Mouse (Mus musculus): ENCODE data around the gene Tmem259. TPM values are rescaled to one million over a fixed set of nuclear protein-coding genes. Genes with fewer than 3 reads are reported as not detected.

The Tmem259 gene
- polyA plus RNA-seq, 1 experiment, result 262 TPM

DNA sequence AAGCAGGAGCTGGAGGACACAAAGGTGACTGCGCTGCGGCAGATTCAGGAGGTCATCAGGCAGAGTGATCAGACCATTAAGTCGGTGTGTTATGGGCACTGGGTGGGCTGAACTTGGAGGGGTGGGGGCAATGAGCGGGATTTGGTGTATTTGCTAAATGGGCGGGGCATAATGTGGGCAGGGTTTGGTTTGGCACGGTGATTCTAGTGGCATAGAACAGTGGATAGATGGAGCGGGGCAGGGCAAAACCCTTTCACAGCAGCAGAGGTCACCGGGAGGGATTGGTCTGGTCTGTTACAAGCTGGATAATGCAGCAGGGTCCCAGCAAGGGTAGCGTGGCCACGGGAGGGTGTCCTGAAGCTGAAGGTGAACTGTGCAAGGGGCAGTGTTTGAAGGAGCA is 41.3 kb upstream of the Tmem259 start:
- no peaks in the 10 kb centered on the region for H3K36me3 ChIP-seq (ENCODE audit: control insufficient read depth, insufficient read depth, low read length)

DNA sequence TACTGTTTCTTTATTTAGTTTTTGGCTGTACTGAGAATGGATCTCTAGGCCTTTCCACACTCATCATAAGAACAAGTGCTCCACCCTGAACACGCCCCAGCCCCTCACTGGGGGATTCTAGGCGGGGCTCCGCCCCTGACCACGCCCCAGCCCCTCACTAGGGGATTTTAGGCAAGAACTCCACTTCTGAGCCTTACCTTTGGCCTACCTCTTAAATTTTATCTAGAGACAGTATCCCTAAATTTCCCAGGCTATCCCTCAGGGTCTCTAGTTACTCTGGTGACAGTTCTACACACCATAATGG is 40.9 kb upstream of the Tmem259 start:
- no peak for DNase-seq
- H3K4me1 ChIP-seq (ENCODE audit: control insufficient read depth, insufficient read depth, low read length), result no peaks in the 10 kb centered on the region
- H3K4me3 ChIP-seq (ENCODE audit: insufficient read depth, low read depth, low read length), result no peak overlapping the region
- no peak overlapping the region for H3K27ac ChIP-seq (ENCODE audit: insufficient read depth, low read depth, low read length)
- H3K27me3 ChIP-seq (replicated peaks; ENCODE audit: control insufficient read depth, insufficient read depth, low read length), result no peaks in the 10 kb centered on the region
- H3K36me3 ChIP-seq (ENCODE audit: control insufficient read depth, insufficient read depth, low read length), result no peaks in the 10 kb centered on the region
- WGBS, result 79% methylated on average over 4 of the region's 4 CpGs
- no peak for TF ChIP-seq POLR2A (IDR thresholded peaks at IDR 0.05; ENCODE audit: low read depth, low read length)
- TF ChIP-seq CTCF (conservative IDR thresholded peaks at IDR 0.05; ENCODE audit: insufficient read depth, insufficient read length, low read depth, low read length), result no peak

More for the DNA sequence above, 41.3 kb upstream of the Tmem259 start:
- Histone ChIP-seq H3K27me3 (replicated peaks; ENCODE audit: control insufficient read depth, insufficient read depth, low read length) (no peaks in the 10 kb centered on the region), H3K4me1 (ENCODE audit: control insufficient read depth, insufficient read depth, low read length) (no peaks in the 10 kb centered on the region), H3K4me3 (ENCODE audit: insufficient read depth, low read depth, low read length) (no peak overlapping the region), H3K27ac (ENCODE audit: insufficient read depth, low read depth, low read length) (no peak overlapping the region)
- no peak for DNase-seq
- TF ChIP-seq CTCF (conservative IDR thresholded peaks at IDR 0.05; ENCODE audit: insufficient read depth, insufficient read length, low read depth, low read length) (no peak), POLR2A (IDR thresholded peaks at IDR 0.05; ENCODE audit: low read depth, low read length) (no peak)
- WGBS, result 81% methylated on average over 10 of the region's 10 CpGs

DNA sequence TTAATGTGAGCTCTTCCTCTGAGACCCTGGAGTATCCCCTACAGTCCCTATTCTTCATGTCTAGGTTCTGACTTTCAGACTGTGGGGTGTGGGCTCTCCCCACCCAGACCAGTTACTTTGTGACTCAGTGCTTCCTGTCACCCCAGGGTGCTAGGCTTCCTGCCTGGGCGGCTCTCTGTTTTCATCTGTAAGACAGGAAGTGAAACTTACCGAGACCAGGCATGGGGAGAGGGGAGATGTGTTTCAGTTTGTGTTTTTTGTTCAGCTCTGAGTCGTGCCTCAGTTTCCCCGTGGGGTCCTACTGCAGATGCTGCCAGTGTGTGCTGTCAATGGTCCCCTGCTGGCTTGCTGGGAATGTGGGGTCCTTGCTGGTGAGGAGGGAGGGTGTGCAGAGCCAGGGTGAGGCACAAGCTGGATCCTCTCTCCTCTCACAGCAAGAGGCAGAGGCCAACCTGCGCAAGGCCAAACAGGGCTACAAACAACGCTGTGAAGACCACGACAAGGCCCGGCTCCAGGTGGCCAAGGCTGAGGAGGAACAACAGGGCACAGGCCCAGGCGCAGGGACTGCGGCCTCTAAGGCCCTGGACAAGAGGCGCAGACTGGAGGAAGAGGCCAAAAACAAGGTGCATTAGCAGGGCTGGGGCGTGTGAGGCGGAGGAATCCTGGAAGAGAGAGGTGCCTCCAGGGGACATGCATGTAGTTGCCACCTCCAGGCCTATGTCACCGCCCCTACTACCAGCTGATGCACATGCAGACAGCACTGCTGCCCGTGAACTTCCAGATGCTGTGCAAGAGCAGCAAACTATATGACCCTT is 40.3 kb upstream of the Tmem259 start:
- H3K36me3 ChIP-seq (ENCODE audit: control insufficient read depth, insufficient read depth, low read length), result no peaks in the 10 kb centered on the region
- TF ChIP-seq CTCF (conservative IDR thresholded peaks at IDR 0.05; ENCODE audit: insufficient read depth, insufficient read length, low read depth, low read length), result no peak
- TF ChIP-seq POLR2A (IDR thresholded peaks at IDR 0.05; ENCODE audit: low read depth, low read length), result no peak
- no peak overlapping the region for H3K4me3 ChIP-seq (ENCODE audit: insufficient read depth, low read depth, low read length)
- peak; percentile 27 for DNase-seq
- no peaks in the 10 kb centered on the region for H3K4me1 ChIP-seq (ENCODE audit: control insufficient read depth, insufficient read depth, low read length)
- no peaks in the 10 kb centered on the region for H3K27me3 ChIP-seq (replicated peaks; ENCODE audit: control insufficient read depth, insufficient read depth, low read length)
- H3K27ac ChIP-seq (ENCODE audit: insufficient read depth, low read depth, low read length), result no peak overlapping the region
- 82% methylated on average over 15 of the region's 15 CpGs for WGBS

DNA sequence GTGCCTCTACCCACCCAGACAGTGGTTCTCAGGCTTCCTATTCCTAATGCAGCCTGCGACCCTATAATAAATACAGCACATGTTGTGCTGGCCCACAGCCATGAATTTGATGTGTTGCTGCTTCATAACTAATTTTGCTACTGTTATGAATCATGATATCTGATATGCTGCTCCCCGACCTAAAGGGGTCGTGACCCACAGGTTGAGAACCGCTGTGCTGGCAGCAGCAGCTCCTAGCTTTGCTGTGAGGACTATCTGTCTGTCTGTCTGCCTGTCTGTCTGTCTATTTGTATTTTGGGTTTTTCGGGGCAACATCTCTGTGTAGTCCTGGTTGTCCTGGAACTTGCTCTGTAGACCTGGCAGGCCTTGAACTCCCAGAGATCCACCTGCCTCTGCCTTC is 39.6 kb upstream of the Tmem259 start:
- Histone ChIP-seq H3K36me3 (ENCODE audit: control insufficient read depth, insufficient read depth, low read length) (no peaks in the 10 kb centered on the region), H3K4me1 (ENCODE audit: control insufficient read depth, insufficient read depth, low read length) (no peaks in the 10 kb centered on the region), H3K4me3 (ENCODE audit: insufficient read depth, low read depth, low read length) (no peak overlapping the region), H3K27ac (ENCODE audit: insufficient read depth, low read depth, low read length) (no peak overlapping the region), H3K27me3 (replicated peaks; ENCODE audit: control insufficient read depth, insufficient read depth, low read length) (no peaks in the 10 kb centered on the region)
- DNase-seq, result no peak
- 62% methylated on average over 5 of the region's 5 CpGs for WGBS
- no peak for TF ChIP-seq POLR2A (IDR thresholded peaks at IDR 0.05; ENCODE audit: low read depth, low read length)
- TF ChIP-seq CTCF (conservative IDR thresholded peaks at IDR 0.05; ENCODE audit: insufficient read depth, insufficient read length, low read depth, low read length), result no peak

DNA sequence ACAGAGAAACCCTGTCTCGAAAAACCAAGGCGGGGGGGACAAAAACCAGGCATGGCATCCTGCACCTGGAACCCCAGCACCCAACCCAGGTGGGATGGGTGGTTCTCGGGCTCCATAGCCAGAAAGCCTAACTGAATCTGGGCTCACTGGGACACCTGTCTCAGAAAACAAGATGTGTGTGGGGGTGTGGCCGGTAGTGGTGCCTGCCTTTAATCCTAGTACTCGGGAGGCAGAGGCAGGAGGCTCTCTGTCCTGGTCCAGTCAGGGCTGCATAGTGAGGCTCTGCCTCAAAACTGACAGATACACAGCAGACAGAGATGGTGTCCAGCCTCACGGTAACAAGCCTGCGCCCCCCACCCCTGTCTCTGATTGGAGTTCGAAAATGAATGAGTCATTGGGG is 38.7 kb upstream of the Tmem259 start:
- H3K27ac ChIP-seq (ENCODE audit: insufficient read depth, low read depth, low read length), result no peak overlapping the region
- H3K4me3 ChIP-seq (ENCODE audit: insufficient read depth, low read depth, low read length), result no peak overlapping the region
- TF ChIP-seq CTCF (conservative IDR thresholded peaks at IDR 0.05; ENCODE audit: insufficient read depth, insufficient read length, low read depth, low read length) (no peak), POLR2A (IDR thresholded peaks at IDR 0.05; ENCODE audit: low read depth, low read length) (no peak)
- H3K36me3 ChIP-seq (ENCODE audit: control insufficient read depth, insufficient read depth, low read length), result no peaks in the 10 kb centered on the region
- no peaks in the 10 kb centered on the region for H3K27me3 ChIP-seq (replicated peaks; ENCODE audit: control insufficient read depth, insufficient read depth, low read length)
- 97% methylated on average over 8 of the region's 8 CpGs for WGBS
- H3K4me1 ChIP-seq (ENCODE audit: control insufficient read depth, insufficient read depth, low read length), result no peaks in the 10 kb centered on the region
- DNase-seq, result no peak

DNA sequence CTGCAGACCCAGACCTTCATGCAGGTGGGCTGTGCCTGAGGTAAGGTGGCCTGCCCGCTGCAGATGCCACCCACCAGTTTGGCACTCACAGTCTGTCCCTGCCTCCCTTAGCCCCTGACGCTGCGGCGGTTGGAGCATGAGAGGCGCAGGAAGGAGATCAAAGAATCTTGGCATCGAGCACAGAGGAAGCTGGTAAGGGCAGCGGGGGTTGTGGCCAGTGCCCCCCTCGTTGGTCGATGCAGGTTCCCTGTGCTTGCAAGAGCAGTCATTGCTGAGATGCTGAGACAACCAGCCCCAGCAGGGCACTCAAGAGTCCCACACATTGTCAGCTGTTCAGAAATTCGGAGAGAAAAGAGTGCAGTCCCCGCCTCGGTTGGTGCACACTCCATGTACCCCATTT is 38.0 kb upstream of the Tmem259 start:
- DNase-seq, result no peak
- Histone ChIP-seq H3K36me3 (ENCODE audit: control insufficient read depth, insufficient read depth, low read length) (no peaks in the 10 kb centered on the region), H3K4me1 (ENCODE audit: control insufficient read depth, insufficient read depth, low read length) (no peaks in the 10 kb centered on the region), H3K4me3 (ENCODE audit: insufficient read depth, low read depth, low read length) (no peak overlapping the region), H3K27me3 (replicated peaks; ENCODE audit: control insufficient read depth, insufficient read depth, low read length) (no peaks in the 10 kb centered on the region), H3K27ac (ENCODE audit: insufficient read depth, low read depth, low read length) (no peak overlapping the region)
- 67% methylated on average over 12 of the region's 12 CpGs for WGBS
- TF ChIP-seq POLR2A (IDR thresholded peaks at IDR 0.05; ENCODE audit: low read depth, low read length), result no peak
- TF ChIP-seq CTCF (conservative IDR thresholded peaks at IDR 0.05; ENCODE audit: insufficient read depth, insufficient read length, low read depth, low read length), result no peak

DNA sequence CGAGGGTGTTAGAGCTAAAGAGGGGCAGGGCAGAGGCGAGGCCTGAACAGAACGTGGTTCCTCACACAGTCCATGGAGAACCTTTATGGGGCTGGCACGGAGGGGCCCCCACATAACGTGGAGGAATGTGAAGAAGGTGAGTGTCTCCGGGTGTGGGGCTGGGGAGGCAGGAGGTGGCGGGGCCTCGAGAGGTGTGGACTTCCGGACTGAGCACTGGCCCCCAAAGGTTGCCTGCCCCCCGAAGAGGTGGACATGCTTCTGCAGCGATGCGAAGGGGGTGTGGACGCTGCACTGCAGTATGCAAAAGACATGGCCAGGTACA is 37.2 kb upstream of the Tmem259 start:
- TF ChIP-seq POLR2A (IDR thresholded peaks at IDR 0.05; ENCODE audit: low read depth, low read length) (no peak), CTCF (conservative IDR thresholded peaks at IDR 0.05; ENCODE audit: insufficient read depth, insufficient read length, low read depth, low read length) (no peak)
- DNase-seq, result no peak
- Histone ChIP-seq H3K27me3 (replicated peaks; ENCODE audit: control insufficient read depth, insufficient read depth, low read length) (no peaks in the 10 kb centered on the region), H3K36me3 (ENCODE audit: control insufficient read depth, insufficient read depth, low read length) (no peaks in the 10 kb centered on the region), H3K27ac (ENCODE audit: insufficient read depth, low read depth, low read length) (no peak overlapping the region), H3K4me1 (ENCODE audit: control insufficient read depth, insufficient read depth, low read length) (no peaks in the 10 kb centered on the region), H3K4me3 (ENCODE audit: insufficient read depth, low read depth, low read length) (no peak overlapping the region)
- WGBS, result 91% methylated on average over 13 of the region's 13 CpGs
